Mouse (Mus musculus): ENCODE results near the gene Smarcd3.
A peak's percentile ranks its signal among the peaks of the same experiment; 100 is the strongest.

Gene Smarcd3

GRCm38 (mm10) chr5:24623986-24624821, at the start of gene Smarcd3:
Gene Smarcd3 (minus strand): TSS chr5:24624411.
- DNase-seq (ENCODE audit: low read depth, low spot score), result peak; percentile 73

- DNase-seq (ENCODE audit: low read depth, low spot score), result no peak
These were observed 37.2 kb upstream of the Smarcd3 start for GRCm38 (mm10) chr5:24661457-24661856.

- DNase-seq (ENCODE audit: low read depth, low spot score), result no peak
These were observed 35.7 kb upstream of the Smarcd3 start for GRCm38 (mm10) chr5:24659708-24660423.

DNA sequence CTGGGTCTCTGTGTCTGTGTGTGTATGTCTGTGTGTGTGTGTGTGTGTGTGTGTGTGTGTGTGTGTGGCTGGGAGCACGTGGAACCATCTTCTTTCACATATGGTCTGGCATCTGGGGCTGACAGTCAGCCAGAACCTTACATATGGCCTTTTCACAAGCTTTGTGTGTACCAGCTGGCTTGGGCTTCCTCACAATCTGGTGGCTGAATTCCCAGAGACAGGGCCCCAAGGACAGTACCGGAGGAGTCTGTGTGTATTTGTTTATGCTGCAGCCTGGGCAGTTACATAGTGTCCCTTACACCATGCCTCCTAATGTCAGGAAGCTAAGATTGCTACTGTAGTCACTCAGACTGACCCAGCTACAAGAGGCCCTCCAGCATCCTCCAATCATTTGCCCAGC, 32.9 kb upstream of the Smarcd3 start:
- DNase-seq (ENCODE audit: low read depth, low spot score), result peak; percentile 46

DNA sequence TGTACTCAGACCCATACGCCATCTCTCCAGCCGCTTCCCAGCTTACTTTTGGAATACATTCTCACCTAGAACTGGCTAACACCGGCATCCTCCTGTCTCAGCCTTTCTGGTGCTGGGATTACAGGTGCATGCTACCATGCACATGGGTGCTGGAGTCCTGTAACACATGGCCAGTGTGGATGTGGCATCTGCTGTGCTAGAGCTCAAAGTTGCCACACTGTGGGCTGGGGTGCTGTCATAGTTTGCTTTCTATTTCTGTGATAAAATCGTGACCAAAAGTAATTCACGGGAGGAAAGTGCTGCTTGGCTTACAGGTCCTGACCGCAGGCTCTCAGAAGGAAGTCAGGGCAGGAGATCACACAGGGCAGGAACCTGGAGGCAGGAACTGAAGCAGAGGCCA, 30.3 kb upstream of the Smarcd3 start:
- no peak for DNase-seq (ENCODE audit: low read depth, low spot score)

- no peak for DNase-seq (ENCODE audit: low read depth, low spot score)
These were observed 28.6 kb upstream of the Smarcd3 start for GRCm38 (mm10) chr5:24652780-24653179.

DNA sequence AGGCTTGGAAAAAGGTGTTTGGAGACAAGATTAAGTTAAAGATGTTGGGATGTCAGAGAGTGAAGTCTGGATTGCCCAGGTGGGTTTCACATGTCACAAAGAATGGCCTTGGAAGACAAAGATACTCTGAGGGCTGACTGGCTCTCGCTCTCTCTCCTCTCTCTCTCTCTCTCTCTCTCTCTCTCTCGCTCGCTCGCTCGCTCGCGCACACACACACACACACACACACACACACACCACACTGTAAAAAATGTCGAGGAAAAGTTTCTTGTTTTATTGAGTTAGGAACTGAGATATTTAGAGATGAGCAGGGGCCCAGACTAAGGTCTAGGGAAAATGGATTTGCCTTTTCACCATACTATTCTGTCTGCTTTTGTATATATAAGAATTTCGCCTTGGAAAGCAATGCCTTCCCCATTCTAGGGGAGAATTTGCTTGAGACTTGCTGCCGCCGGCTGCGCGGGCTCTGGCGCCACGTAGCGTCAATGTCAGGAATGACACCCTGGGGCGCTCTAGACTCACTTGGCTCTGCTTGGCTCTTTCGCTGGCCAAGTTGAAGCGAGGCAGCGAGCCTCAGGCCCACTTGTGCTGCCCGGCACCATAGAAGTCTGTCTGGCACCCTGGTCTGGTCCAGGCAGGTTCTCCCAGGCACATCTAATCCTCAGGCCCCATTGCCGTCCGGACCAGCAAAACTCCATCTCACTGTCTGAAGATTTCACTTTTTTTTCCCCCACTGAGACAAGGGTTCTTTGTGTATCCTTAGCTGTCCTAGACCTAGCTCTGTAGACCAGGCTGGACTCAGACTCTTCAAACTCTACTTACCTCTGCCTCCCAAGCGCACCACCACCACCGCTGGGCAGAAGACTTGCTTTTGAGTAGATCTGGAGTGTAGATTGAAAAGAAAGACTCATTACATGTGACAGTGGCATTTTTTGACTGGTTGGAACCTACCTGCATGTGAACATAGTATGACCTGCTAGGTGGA, 27.8 kb upstream of the Smarcd3 start:
- peak; percentile 61 for DNase-seq (ENCODE audit: low read depth, low spot score)

GRCm38 (mm10) chr5:24651356-24651755, 27.1 kb upstream of the Smarcd3 start:
- no peak for DNase-seq (ENCODE audit: low read depth, low spot score)

GRCm38 (mm10) chr5:24649701-24650100, 25.5 kb upstream of the Smarcd3 start:
- no peak for DNase-seq (ENCODE audit: low read depth, low spot score)

DNA sequence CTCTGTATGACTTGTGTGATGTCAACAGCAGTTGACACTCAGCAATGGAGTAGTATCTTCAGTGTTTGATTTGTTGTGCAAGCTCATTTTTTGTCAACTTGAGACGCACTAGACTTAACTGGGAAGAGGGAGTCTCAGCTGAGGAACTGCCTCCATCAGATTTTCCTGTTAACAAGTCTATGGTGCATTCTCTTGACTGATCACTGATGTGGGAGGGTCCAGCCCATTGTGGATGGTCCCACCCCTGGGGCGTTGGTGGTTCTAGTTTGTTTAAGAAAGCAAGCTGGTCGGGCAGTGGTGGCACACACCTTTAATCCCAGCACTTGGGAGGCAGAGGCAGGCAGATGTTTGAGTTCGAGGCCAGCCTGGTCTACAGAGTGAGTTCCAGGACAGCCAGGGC, 25.0 kb upstream of the Smarcd3 start:
- DNase-seq (ENCODE audit: low read depth, low spot score), result no peak

DNA sequence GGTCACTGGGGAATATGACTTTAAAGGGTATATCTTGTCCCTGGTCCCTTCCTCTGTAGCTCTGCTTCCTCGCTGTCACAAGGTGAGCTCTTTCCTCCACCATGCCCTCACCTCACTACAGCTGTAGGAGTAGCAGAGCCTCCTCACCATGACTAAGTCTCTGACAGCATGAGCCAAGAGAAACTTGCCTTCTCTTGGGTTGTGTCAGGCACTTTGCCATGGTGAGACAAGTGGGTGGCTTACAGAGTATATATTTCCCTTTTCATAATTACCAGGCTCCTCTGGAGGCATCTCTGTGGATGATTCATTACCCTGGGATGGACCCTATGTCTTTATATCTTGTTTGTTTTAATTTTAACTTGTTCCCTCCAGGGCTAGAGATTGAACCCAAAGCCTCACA, 21.2 kb upstream of the Smarcd3 start:
- no peak for DNase-seq (ENCODE audit: low read depth, low spot score)

- DNase-seq (ENCODE audit: low read depth, low spot score), result peak; percentile 52
These were observed 14.9 kb upstream of the Smarcd3 start for GRCm38 (mm10) chr5:24639081-24639480.

DNA sequence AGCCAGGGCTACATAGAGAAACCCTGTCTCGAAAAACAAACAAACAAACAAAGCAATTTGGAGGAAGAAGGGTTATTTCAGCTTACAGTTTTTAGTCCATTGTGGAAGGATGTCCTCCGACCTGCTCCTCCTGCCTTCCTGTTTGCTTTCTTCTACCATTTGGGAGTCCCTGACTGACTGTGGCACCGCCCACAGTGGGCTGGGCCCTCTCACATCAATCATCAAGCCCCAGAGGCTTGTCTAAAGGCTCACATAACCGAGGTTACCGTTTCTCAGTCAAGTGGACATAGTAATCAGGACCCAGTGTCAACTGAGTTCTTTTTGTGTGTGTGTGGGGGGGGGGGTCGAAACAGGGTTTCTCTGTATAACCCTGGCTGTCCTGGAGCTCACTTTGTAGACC, 13.9 kb upstream of the Smarcd3 start:
- DNase-seq (ENCODE audit: low read depth, low spot score), result no peak

- no peak for DNase-seq (ENCODE audit: low read depth, low spot score)
These were observed 12.8 kb upstream of the Smarcd3 start for GRCm38 (mm10) chr5:24636987-24637386.

- DNase-seq (ENCODE audit: low read depth, low spot score), result no peak
These were observed 11.4 kb upstream of the Smarcd3 start for GRCm38 (mm10) chr5:24635526-24636141.

GRCm38 (mm10) chr5:24635093-24635492, 10.9 kb upstream of the Smarcd3 start:
- DNase-seq (ENCODE audit: low read depth, low spot score), result no peak

- no peak for DNase-seq (ENCODE audit: low read depth, low spot score)
These were observed 5.5 kb upstream of the Smarcd3 start for GRCm38 (mm10) chr5:24629712-24630111.

DNA sequence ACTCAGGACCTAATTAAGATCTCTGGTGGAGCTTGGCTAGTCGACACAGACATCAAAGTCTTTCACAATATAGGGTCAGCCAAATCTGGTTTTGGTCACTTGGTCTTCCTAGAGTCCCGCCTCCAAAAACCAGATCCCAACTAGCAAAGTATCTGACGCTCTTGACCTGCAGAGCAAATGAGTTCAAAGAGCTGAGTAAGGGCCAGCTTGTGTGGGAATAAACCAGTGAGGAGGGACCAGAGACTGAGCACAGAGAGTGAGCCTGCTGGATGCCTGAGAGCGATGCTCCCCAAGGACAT, 560 bp upstream of the Smarcd3 start:
- DNase-seq (ENCODE audit: low read depth, low spot score), result no peak

GRCm38 (mm10) chr5:24623041-24623985, 898 bp downstream of the Smarcd3 start:
- DNase-seq (ENCODE audit: low read depth, low spot score), result no peak

GRCm38 (mm10) chr5:24622386-24623040, 1.7 kb downstream of the Smarcd3 start:
- DNase-seq (ENCODE audit: low read depth, low spot score), result no peak

Data from brain, embryonic 18.5 days (tissue).